Mouse (Mus musculus) liver, postnatal 0 days (tissue): ENCODE data around the gene Nin.

Source experiments
- CTCF ChIP-seq: sonication (generic); IDR thresholded peaks from 2 replicates; pipeline ENCODE4 v1.5.1; 2016; ENCODE audit warnings: antibody characterized with exemption, low read depth
- EP300 ChIP-seq: IDR thresholded peaks from 2 replicates; pipeline ENCODE4 v1.6.1; 2016; ENCODE audit warnings: antibody characterized with exemption, low read depth, mild to moderate bottlenecking

DNA sequence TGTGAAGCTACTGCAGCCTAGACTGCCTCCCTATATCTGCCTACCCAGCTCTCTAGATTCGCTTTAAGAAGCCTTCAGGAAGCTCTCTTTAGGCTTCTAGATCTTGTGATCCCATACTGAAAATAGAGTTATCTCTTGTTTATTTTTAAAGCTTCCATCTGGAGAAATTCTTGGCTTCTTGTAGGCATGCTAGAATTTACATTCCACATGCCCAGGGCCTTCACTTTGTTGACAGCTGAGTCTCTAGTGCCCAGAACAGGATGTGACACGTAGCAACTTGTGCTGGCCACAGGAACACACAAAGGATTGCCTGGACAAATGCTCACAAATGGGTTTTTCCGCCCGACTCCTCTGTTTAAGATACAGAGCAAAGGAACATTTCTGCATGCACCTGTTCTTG lies 97.6 kb downstream of the Nin start:
- TF ChIP-seq CTCF (no peak), EP300 (no peak)
